Comparison of ENCODE assay signal across 14 mouse cellular contexts in genomic region chr12:40818046-40818708, GRCm38 (mm10).
"Had no signal": no experiment of that assay in that cellular context is flagged by ENCODE, and none has a peak within 500 bp of the region (broad histone marks: within the 10 kb centered on the region; RNA-seq: fewer than 3 reads in every experiment).

No protein-coding gene starts in this region.

- H3K4me3 ChIP-seq: kidney, embryonic 15.5 days; limb, embryonic 12.5 days; liver, embryonic 13.5 days; megakaryocyte, embryonic 14.5 days; midbrain, embryonic 13.5 days had no signal

- H3K27ac ChIP-seq: kidney, embryonic 15.5 days; limb, embryonic 12.5 days; liver, embryonic 13.5 days; macrophage; midbrain, embryonic 13.5 days had no signal

- DNase-seq: kidney, adult 2 months; kidney, postnatal 14 days; liver; liver, embryonic 13.5 days; liver, postnatal 0 days; right cerebral cortex, adult 18-20 months; right cerebral cortex, postnatal 25 days; thymus, adult 18-20 months; thymus, postnatal 14 days had no signal

- H3K9ac ChIP-seq: kidney, embryonic 15.5 days; limb, embryonic 12.5 days; liver, embryonic 13.5 days; liver, postnatal 0 days; midbrain, embryonic 13.5 days had no signal

- H3K36me3 ChIP-seq: kidney, embryonic 15.5 days; limb, embryonic 12.5 days; liver, embryonic 13.5 days had no signal

- H3K27me3 ChIP-seq: kidney, embryonic 15.5 days; limb, embryonic 12.5 days; liver, embryonic 13.5 days; megakaryocyte, embryonic 14.5 days; midbrain, embryonic 13.5 days had no signal

- H3K4me1 ChIP-seq: kidney, embryonic 15.5 days; limb, embryonic 12.5 days; liver, embryonic 13.5 days; megakaryocyte, embryonic 14.5 days had no signal
